Mouse (Mus musculus) gastrocnemius, adult 18-20 months (tissue): ENCODE measurements around the gene Dnaaf3. TPM values are rescaled to one million over a fixed set of nuclear protein-coding genes. Genes with fewer than 3 reads are reported as not detected.

Experiments
- DNase-seq: peaks from one replicate; pipeline ENCODE4 v3.0.0; 2021; ENCODE audit warnings: low spot score
- total RNA-seq, 2 experiments: library from RNA; stranded (reverse); gene quantifications; 2 replicates each; pipeline ENCODE4 v1.2.3; 2021

Gene Dnaaf3
- total RNA-seq, 2 experiments from 2014 or later, result not detected

DNA sequence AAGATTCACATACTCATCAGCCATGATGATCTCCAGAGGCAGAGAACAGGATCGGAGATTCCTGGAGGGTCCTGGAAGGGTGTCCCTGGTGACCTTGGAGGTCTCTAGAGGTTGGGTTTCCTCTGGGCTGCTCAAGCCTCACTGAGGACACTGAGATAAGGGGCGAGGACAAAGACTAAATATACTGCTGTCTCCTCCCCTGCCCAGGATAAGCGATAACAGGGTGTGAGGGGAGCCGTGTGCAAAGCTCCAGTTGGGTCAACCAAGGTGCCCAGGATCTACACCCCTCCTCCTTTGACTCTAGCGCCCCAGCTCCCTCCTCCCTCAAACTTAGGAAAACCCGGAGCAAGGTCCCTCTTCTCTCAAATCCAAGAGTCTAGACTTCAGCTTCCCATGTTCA is 10.0 kb downstream of the Dnaaf3 start:
- no peak for DNase-seq

DNA sequence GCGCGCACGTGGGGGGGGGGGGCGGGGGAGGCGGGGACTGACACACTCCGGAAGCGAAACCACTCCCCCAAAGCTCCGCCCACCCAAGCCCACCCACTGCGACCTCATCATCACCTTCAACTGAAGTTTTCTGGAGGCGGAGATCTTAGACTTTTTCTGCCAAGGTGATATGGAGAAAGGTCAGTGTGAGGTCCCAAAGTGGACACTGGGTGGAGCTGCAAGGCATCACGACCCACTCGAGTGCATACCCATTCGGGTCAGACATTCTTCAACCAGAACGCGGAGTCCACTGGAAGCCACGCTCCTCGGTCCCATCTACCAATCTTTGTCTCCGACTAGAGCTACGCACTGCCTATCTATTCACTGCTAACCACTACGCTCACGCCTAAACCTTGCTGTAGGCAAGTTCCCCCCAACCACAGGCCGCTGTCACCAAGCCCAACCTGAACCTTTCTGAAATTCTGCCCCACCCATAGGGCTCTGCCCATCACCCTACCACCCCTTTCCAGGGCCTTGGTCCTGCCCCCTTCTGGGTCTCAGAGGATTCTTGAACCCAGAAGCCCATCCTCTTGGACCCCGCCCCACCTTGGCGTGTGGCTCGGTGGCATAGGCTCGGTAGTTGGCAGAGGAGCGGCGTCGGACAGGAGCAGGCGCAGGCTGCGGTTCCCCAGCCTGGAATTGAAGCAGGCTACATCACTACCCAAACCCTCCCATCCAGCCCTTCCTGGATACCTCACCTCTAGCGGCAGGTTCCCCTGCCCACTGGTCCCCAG is 10.8 kb downstream of the Dnaaf3 start:
- DNase-seq, result no peak

DNA sequence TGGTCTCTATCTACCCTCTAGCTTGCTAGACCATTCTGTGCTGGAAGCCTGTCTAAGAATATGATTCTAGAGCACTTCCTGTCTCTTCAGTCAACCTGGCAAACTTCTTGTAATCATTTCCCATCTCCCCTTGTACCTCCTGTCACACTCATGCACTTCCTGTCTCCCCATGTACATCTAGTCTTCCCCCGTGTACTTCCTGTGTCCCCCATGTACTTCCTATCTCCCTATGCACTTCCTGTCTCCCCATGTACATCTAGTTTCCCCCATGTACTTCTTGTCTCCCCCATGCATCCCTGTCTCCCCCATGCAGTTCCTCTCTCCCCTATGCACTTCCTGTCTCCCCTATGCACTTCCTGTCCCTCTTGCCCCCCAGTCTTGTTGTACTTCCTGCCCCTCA is 13.8 kb downstream of the Dnaaf3 start:
- no peak for DNase-seq

DNA sequence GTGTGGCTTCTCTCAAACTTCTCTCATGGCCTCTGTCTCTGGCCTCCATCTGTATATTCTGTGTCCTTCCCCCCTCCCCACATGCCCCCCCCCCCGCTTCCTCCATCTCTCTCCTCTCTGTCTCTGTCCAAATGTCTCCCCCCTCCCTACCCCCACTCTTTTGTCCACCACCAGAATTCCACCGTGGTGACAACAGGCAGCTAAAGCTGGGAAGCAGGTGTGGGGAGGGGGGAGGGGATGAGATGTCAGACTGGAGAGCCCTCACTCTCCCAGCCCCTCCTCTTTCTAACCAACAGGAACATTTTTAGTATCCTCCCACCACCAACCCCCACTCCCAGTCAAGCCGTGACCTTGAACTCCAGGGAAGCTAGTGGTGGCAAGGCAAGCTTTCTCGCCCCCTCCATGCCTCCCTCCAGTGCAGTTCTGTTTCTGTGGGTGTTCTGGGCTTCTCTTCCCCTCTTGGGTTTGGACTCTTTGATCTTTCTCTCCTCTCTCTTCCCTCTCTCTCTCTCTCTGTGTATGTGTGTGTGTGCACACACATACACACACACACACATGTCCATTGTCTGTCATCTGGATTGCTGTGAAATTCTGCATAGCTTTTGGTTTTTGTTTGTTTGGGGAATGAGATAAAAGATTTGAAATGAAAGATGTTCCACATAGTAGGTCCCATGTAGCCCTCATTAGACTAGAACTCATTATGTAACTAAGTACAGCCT is 15.8 kb downstream of the Dnaaf3 start, which contains the start of gene Tnnt1:
Tnnt1 (minus strand) TSS at position 51 of the 719 bp plus-strand sequence.
- DNase-seq, result no peak

DNA sequence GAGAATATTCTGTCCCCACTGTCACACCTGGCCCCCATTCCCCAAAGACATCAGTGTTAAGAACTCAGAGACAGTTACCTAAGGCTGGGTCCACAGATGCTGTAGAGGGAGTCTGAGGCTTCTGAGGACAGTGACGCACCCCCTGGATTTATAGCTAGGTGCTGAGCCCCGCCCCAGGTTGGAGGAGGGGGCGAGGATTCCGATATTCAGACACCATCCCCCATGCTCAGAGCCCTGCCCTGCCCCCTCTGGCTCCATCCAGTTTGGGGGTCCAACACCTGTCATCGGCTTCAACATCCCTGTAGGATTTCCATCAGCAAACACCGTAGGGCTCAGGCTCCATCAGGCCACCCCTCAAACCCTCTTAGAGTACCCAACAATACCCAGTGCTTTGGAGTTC is 16.4 kb downstream of the Dnaaf3 start:
- DNase-seq, result no peak

DNA sequence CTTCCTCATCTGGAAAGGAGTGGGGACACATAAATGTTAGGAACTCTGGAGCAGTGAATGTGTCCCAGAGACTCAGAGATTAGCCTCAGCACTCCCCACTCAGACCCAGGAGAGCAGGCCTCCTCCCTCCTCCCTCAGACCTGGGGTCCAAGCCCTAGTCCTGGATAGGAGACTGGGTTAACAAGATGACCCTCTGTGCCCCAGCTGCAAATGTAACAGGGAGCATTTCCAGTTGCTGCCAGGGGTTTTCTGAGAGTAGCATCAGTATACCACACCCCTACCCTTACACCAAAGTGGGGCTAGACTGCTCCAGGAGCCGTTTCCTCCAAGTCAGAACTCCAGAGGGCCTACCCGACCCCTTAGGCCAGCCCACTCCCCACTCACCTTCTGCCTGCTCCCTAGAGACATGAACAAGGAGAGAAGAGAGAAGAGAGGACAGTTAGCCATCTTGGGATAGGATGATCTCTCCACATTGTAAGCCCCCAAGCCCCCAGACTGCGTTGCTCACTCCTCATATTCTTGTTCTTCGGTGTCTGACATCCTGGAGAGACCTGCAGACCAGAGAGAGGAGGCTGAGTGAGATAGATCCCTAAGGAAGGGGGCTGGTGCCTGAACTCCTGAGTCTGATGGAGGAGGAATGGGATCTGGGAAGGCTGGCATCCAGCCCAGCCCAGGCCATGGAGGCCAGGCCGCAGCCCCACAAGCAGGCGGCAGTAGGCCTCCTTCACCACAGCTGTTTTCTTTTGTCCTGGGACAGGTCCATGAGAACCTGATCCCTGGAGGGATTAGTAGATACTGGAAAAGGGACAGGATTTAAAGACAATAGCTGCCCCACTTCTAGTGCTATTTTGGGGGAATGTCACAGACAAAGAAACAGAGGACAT is 18.2 kb downstream of the Dnaaf3 start:
- no peak for DNase-seq

DNA sequence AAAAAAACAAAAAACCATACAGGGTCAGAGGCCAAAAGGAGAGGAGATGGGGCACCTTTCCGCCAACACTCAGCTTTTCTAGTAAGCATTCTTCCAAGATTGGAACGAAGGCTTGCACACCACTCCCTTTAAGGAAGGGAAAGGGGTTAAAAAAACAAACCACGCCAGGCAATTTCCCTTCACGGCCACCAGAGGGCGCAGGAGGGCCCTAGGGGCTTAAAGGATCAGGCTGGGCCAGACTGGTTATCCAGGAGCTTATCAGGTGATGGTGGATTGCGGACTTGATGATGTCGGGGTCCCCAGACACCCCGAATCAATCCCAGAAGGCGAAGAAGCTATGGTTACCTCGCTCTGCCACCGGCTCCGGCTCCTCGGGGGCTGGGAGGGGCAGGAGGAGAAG is 19.0 kb downstream of the Dnaaf3 start:
- no peak for DNase-seq

DNA sequence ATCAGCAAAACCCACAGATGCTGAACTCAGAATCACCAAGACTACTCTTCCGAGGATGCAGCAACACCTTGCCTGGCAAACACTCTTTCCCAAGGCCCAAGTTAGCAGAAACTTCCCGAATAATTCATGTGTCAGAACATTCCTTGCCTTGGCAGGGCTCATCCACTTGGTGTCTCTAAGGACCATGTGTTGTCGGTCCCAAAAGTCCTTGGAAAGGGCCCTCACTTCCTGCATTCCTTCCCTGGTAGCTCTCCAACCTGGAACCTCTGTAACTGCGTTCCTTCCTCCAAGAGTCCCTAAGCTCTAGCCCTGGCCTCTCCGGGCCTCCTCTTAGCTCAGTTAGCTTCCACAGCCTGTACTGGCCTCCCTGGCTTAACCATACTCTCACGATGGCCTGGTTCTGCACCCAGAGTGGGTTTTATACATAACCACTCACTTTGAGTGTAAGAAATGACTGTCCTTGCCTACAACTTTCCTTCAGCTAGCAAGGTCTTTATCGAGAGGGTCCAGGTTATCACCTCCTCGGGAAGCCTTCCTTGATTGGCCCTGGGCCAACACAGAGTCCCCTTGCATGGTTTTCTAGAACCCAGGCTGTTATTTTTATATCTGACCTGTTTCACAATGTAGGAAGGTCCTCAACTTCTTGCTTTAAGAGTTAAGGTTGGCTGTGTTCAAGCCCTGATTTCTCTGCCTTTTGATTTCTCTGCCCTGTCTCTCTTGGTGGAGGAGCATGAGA is 20.6 kb downstream of the Dnaaf3 start:
- DNase-seq, result no peak

DNA sequence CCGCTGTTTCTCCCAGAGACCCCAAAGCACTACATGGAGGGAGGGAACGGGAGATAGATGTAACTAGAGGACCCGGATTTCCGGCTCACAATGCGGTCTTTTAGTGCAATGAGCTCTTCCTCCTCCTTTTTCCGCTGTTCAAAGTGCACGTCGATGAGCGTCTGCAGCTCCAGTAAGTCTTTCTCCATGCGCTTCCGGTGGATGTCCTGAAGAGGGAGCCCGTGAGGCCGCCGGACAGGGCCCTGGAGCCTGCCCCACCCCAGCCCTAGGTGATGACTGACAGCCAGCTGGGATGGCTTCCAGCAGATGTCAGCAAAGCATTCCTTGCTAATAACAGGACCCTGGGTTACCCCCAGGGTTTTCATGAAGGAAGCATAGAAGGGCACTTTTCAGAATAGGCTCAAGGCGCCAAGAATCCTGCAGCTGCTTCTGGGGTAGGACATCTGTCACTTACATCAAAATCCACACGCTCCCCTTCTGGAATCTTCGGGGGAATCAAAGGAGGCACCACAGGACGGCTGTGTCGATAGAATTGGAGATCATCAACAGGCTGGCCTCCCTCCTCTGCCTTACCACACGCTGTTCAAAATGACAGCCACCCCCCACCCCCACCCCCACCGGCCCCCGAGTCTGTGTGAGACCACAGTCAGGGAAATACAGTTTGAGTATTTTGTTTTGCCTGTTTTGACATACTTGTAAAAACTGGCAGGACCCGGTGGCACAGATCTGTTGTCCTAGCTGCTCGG is 22.2 kb downstream of the Dnaaf3 start:
- DNase-seq, result peak; percentile 68

DNA sequence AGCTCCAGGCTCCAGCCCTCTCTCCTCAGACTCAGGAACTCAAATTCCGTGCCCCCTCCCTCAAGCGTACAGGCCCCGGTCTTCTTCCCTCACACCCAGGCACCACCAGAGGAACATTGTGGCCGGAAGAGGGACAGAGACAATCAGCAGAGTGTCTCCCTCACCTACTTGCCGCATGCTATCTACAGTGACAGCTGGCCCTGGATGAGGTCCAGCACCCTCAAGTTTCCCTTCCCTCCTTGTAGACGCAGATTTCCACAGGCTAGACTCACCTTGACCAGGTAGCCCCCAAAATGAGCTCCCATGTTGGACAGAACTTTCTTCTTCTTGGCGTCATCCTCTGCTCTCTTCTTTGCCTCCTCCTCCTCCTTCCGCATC is 23.5 kb downstream of the Dnaaf3 start:
- DNase-seq, result no peak

DNA sequence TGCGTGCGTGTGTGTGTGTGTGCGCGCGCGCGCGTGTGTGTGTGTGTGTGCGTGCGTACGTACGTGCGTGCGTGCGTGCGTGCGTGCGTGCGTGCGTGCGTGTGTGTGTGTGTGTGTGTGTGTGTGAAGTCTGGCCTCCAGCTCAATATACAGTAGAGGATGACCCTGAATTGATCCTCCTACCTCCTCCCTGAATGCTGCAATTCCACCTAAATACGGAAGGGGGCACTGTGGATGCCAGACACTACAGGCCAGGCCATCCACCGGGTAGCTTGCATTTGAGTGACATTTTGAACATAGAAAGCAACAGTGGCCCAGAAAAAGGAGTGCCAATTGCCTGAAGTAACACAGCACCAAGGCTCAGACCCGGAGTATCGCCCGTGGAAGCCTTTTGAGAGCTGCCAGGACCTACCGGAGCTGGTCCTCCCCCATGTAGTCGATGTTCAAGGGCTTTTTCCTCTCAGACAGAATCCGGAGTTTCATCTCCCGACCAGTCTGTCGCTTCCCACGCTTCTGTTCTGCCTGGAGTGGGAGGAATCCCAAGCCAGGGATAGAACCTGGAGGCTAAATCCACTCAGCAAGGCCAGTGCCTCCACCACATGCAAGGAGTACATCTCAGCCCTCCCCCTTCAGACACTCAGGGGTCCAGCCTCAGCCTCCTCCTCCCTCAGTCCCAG is 24.1 kb downstream of the Dnaaf3 start:
- DNase-seq, result no peak

DNA sequence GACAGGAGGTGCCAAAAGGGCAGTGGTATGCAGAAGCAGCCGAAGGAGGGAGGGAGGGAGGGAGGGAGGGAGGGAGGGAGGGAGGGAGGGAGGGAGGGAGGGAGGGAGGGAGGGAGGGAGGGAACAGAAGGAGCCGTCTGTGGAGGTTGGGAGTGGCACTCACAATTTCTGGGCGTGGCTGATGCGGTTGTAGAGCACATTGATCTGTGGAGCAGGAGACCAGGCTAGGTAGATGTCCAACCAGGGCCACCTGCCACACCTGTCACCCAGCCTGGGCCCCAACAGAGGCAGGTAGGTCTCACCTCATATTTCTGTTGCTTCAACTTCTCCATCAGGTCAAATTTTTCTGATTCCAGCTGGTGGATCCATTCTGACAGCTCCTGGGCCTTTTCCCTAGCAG is 25.0 kb downstream of the Dnaaf3 start:
- no peak for DNase-seq

DNA sequence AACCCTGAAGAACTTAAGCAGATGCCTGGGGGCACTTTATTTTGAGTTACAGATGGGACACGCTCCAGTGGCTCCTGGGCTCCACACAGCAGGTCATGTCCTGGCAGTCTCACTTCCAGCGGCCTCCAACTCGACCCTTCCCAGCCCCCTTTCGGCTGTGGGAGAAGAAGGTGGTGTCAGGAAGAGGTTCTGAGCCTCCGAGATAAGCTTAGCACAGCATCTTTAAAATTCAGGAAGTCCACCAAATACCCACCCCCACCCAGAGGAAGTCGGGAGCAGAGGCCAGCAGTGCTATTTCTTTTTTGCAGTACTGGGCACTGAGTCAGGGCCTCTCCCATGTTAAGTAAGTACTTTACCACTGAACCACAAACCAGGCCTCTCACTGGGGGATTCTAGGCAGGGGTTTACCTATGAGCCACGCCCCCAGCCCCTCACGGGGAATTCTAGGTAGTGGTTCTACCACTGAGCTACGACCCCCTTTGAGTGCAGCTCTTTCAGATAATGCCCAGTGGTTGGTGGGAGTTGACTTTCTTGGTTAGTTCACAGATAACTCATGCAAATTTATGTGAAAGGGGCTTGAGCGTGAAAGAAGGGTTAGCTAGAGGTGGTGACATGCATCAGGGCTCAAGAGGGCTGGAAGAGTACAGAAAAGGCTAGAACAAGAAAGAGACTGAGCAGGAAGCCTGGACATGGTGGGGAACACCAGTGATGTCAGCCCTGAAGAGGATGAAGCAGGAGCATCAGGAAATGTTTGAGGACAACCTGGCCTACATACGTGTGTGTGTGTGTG is 27.4 kb downstream of the Dnaaf3 start:
- DNase-seq, result no peak

DNA sequence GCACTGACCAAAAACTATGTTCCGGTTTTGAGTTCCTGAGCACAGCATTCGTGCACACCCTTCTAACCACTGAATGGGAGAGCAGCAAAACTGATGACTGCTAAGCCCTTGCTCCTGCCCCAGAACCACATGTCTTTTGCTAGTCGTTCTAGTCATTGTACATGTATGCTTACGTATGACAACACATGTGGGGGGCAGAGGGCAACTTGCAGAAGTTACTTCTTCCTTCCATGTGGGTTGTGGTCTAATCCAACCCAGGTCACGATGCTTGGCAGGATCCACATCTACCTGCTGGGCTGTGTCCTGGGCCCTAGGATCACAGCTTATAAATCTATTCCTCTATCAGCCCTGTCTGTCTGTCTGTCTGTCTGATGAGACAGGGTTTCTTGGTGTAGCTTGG is 28.4 kb downstream of the Dnaaf3 start:
- no peak for DNase-seq

DNA sequence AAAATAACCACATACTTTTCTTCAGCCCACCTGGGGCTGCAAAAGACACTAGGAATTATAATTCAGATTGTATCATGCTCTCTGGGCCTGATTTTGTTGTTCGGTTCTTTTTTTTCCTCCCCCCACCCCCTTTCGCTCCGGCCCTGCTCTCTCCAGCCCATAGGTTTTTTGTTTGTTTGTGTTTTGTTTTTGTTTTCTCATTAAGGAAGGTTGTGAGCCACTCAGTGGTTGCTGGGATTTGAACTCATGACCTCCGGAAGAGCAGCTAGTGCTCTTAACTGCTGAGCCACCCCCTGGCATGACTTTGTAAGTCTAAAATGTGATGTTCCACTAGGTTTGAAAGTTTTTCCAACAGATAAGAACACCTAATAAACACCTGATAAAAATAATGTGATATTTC is 29.2 kb downstream of the Dnaaf3 start:
- no peak for DNase-seq

DNA sequence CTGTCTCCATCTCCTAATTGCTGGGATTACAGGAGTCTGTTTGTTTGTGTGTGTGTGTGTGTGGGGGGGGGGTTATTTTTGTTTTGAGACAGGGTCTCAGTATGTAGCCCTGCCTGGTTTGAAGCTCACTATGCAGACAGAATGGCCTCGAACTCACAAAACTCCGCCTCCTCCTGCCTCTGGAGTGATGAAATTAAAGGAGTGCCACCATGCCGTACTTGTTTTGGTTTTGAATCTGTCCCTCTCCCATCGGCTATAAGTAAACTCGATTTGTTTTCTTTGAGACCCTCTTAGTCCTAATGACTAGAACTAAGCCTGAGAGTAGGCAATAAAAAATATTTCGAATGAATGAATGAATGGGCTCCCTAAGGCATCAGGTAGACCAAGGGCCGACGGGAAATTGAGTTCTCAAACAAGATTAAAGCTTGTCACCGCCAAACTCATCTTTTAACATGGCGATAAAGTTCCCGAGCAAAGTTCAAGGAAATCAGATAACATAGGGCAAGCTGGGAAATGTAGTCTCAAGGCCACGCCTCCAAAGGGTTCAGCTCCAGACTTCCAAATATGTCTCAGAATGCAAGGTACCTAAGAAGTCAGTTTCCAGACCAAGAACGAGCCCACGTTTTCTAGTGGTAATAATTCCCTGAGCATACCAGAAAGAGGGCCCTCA is 29.7 kb downstream of the Dnaaf3 start:
- peak; percentile 75 for DNase-seq

DNA sequence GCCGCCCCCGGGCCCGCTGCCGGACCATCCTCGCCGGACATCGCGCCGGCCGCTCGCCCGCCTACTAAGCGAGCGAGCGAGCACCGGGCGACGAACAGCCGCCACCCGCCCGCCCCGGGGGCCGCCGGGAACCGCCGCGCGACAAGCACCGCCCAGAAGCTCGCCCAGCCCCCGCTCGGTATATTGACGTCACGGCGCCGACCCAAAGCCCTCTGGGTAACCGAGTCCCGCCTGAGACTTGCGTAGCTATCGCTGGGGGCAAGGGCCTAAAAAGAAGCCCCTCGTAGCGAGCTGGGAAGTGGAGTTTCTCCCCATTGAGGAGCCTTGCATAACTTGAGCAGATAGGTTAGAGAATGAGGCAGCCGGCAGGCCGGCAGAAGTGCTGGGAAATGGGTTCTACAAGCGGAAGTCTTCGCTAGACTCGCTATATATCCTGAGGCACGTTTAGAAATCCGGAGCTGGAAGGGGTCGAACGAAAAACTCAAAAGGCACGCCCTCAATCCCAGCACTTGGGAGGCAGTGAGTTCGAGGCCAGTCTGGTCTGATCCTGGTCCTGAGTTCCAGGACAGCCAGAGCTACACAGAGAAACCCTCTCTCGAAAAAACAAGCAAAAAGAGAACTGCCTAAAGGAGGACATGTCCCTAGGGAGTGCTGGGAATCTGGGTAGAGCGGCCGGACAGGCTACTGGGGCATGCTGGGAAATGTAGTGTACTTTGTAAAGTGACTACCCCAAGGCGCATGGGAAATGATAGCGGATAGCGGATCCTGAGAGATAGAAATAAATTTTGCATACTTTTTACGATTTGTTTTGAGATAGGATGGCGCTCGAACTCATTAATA is 30.5 kb downstream of the Dnaaf3 start, which contains the start of gene Ppp1r12c:
Ppp1r12c (minus strand) TSS at position 123 of the 840 bp plus-strand sequence.
- peak; percentile 97 for DNase-seq
